Mouse (Mus musculus) induced T-regulatory cell, adult 2 months (primary cell): Measurements from ENCODE around the gene Dlx6.
A peak's percentile ranks its signal among the peaks of the same experiment; 100 is the strongest.

Experiments used
- DNase-seq: peaks from one replicate; pipeline ENCODE4 v3.0.0-alpha.2; 2012; ENCODE audit warnings: low read depth

Dlx6 gene

DNA sequence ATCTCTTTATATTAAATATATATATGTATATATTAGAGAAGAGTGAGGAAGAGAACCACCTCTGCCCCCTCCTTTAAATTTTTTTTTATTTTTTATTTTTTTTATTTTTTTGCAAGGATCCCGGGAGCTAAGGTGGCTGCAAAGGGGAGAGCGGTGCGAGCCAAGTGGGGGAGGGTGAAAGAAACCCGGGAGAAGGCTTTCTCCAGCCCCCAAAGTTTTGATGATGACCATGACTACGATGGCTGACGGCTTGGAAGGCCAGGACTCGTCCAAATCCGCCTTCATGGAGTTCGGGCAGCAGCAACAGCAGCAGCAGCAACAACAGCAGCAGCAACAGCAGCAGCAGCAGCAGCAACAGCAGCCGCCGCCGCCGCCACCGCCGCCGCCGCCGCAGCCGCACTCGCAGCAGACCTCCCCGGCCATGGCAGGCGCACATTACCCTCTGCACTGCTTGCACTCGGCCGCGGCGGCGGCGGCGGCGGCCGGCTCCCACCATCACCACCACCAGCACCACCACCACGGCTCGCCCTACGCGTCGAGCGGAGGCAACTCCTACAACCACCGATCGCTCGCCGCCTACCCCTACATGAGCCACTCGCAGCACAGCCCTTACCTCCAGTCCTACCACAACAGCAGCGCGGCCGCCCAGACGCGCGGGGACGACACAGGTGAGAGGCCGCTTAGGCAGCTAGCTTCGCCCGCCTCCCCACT, at the start of gene Dlx6:
Gene Dlx6 (plus strand): TSS at position 175 of the 711 bp plus-strand sequence.
- no peak for DNase-seq

DNA sequence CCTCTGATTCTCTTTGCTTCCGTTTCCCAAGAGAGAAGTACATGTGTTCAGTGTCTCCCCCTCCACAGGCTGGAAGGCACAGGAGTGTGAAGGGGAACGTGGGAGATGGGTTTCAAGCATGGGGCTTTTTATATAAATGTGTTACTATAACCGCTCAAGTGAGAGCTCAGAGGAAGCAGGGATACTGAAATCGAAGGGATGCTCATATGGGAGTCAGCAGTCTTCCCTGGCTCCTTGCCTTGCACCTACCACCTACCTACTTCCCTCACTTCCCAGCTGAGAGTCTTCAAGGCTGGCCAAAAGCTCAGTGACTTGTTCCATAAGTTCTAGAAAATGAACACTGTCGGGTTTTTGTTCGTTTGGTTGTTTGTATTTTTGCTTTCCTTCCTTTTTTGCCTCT, 46.3 kb upstream of the Dlx6 start:
- no peak for DNase-seq

DNA sequence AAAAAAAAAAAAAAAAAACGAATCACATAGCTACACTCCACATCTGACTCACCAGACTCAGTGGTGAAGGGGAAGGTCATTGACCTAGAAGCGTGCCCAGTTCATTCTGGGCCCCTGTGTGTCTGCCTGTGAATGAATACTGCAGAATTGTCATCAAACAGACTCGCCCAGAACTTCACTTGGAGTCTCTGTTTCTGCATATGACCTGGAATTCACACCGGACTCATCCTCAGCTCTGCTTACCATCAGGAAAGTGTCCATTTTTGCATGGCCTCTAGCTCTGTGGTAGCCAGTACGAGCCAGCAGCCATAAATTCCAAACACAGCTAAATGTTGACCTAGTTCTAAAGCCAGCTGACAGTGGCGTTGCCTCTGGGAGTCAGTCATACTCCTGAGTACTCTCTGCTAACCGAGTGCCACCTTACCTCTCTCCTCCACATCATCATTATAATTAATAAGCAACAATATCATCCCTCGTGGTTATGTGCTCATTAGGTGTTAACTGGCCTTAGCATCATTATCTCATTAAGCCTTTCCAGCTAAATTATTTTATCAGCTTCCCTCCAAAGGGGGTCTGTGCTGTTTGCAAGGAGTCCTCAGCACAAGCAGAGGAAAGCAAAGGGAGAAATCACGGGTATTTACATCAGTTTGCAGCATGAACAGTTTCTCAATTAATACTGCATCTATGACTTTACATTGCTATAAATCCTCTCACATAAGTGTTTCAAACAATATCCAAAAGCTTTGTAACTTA, 44.9 kb upstream of the Dlx6 start:
- no peak for DNase-seq

DNA sequence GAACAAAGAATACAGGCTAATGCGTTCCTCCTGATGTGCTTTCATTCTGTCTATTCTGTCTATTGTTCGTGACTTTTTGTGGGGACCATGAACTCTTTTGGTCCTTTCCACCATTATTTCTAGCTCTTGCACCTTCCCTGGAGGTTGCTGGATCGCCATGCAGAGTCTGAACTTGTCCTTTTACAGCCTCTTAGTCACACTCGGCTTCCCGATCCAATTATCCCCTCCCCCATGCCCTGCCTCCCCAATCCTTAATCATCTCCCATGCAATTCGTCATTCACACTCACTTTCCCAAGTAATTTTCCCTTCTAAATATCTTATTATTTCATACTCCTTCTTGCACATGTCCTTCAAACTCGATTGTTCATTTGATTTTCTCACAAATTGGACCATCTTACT, 44.0 kb upstream of the Dlx6 start:
- no peak for DNase-seq

DNA sequence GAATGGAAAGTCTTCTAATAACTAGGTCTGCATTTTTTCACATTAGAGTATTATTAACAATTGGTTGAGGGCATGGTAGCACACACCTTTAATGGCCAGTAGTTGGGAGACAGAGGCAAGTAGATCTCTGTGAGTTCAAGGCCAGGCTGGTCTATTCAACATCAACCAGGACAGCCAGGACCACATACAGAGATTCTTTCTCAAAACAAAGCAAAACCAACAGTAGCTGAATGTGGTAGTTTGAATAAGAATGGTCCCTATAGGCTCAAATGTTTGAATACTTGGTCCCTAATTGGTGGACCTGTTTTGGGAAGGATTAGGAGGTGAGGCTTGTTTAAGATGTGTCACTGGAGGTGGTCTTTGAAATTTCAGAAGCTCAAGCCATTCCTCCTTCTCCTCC, 37.8 kb upstream of the Dlx6 start:
- DNase-seq: no peak

DNA sequence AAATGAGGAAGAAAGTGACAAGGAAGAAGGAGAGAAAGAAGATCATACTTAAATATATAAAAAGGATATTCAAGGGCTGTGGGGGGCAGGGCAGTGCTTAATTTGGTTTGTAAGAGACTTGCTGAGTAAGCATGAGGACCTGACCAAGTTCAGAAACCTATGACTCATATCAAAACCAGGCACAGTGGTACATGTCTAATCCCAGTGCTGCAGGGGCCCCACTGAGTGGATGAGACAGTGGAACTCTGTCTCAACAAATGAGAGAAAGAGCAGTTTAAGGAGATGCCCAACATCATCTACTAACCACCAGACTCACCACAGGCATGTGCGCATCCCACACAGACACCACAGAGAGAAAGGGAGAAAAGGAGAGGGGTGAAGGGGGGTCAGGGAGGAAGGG, 36.3 kb upstream of the Dlx6 start:
- DNase-seq: peak; percentile 0

DNA sequence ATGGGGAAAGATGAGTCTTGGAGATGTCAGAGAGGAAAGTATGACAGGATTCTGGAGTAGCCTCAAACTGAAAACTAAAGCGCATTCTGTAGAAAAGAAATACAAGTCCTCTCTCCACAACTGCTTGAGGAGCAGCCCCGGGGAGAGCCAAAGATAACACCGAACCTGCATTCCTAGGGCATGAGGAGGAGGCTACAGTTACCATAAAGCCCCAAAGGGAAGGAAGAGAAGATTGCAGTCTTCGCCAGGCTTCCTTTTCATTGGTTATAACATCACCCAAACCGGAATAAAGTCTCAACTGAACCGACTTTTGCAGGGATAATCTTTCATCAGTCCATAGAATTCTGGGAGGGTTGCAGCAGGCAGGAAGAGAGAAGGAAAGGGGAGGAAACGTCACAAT, 32.7 kb upstream of the Dlx6 start:
- DNase-seq: no peak

DNA sequence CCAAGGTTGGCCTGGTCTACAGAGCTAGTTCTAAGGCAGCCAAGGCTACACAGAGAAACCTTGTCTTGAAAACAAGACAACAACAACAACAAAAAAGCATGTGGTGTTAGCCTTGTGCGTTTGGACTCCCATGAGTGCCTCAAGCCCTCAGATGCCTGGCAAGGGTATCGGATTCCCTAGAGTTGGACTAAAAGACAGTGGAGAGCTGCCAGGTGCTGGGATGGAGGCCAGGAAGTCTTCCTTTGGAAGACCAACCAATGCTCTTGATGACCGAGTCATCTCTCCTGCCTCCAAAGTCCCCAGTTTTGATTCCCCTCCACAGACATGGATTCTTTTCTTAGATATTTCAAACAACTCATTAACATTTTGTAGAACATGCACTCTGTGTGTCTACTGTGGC, 29.8 kb upstream of the Dlx6 start:
- DNase-seq: no peak

DNA sequence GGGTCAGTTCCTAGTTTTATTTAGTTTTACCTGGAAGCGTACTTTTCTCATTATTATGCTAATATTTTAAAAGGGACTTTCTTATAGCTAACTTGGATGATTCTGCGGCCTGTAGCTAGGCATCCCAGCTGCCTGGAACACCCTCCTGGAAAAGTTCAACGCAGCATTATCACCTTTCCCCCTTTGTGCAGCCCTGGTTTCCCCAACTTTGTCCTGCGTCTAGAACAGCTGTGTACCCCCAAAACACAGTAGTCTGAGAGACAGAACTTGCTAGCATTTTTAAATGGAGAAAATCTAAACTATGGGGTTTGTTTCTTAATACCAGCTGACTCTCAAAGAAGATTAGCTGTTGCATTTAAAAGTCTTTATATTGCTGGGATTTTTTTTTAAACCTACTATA, 14.6 kb upstream of the Dlx6 start:
- no peak for DNase-seq

DNA sequence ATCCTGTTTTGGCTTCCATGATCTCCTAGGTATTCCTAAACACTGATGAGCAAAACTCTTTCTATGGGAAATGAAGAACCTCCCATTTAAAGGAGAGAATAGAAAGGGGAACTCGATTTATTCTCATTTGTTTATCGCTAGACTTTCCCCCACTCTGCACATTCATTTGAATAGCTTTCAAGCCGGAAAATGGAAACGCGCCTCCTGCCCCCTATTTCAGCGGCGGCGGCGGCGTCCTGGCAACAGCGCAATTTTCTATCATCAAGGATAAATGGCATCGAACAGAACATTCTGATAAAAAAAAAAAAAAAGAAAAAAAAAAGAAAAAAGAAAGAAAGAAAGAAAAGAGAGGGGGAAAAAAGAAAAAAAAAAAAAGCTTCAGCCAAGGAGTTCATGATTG, 13.4 kb upstream of the Dlx6 start:
- DNase-seq: no peak

DNA sequence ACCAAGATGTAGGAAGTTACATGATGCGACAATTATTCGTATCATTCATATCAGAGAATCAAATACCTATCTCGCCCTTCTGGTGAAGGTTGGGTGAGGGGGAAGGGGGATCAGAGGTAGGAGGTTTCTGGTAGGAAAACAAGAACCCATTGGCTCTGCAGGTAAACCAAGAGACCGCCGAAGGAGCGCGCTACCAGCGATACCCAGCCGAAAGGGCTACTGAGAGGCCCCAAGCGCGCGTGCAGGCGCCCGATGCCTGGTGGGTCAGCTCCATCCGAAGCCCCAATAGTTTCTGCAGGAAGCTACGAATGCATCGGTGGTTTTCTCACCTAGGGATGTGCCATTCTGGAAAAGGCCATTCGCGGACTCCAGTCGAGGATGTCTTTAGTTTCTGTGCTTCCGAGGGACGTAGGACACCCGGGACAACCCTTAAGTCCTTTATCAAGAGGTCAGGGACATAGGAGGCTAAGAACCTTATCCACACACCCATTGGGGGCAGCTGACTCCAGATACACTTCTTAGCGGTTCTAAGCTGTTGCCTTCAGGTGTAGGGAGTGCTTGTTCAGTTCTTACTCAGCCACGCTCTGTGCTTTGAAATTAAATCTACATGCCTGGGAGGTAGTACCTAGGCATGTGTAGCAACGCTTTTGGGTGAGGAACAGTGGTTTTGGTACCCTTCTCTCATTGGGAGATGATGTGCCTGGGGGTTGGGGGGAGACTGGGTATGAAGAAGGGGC, 12.6 kb upstream of the Dlx6 start:
- no peak for DNase-seq

DNA sequence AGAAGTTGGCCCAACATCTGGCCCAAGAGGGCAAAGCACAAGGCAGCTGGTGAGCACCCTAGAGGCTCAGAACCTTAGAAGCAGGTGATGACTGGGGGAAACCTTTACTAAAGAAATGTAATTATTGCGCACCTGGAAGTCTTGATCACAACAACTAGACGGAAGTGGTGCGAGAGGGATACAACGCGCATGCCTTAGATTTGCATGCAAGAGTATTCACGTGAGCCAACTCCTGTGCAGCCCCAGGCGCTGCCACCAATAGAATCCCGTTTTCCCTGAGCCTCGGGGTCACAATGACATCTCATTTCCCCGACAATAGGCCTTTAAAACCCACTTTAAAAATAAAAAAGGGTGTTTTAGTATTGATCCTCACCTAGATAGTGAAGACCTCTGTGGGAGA, 12.0 kb upstream of the Dlx6 start:
- no peak for DNase-seq

DNA sequence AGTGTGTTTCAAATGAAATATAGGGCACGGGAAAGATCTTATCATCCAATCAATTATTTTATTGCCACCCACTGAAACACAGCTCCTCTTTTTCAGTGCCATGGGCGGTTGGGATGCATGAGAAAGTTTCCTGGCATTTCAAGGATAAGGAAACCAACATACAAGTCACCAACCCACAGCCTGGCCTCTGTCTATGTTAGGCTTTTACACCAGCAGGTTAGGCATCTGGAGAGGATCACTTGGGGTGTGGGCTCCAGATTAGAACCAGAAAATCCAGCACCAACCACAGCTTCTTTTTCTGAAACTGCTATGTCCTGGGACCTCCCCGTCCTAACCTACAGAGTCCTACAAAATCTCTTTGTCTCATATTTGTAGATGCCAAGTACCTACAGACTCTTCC, 10.2 kb upstream of the Dlx6 start:
- DNase-seq: no peak

DNA sequence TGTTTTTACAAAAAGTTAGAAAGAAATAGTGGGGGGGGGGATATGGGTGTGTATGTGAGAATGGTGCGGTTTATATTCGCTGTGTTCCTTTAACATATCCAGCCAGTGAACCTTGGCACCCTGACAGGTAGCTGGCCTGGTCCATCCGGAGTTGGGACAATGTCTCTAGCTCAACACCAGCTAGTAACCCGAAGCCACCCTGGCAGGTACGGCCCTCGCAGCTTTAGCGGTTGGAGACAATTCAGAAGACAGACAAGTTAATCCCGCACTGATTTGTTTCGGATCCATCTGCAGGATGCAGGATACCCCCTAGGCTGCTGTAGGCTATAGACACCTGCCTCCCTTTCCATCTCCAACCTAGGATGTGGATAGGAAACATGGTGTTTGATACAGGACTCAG, 9.0 kb upstream of the Dlx6 start:
- no peak for DNase-seq

DNA sequence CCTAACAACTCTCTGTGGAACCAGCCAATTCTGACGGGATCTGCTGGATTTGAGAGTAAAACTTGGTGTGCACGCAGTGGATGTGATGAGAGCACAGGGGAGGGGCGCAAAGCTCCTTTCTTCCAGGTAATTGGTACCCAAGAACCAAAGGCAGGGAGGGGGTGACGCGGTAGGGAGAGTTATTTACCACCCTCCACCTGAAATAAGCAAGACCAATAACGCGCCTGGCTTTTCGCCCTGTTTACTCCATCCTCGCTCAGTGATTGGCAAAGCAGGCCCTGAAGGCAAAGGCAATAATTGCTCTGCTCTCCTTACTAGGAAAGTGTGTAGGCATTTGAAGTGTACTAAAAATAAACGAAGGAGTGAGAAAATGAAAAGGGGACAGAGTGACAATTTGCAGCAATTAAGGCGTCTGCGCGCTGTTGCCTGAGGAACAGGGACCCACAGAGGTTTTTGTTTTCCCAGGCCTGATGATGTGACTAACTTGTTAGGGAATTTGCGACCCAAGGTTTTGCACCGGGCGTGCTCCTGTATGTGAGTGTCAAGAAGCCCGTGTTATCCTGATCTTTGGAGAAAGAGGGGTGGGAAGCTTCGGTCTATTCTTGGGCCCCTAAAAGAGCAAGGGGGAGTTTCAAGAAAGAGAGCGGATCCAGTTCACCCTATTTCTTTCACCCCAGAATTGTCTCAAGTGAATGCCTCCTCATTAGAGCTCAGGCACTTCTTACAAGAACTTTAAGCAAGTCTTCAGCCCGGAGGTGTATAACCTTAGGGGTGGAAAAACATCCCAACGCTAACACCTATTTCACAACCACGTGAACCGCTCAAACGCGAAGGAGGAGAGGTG, 8.0 kb upstream of the Dlx6 start:
- no peak for DNase-seq

DNA sequence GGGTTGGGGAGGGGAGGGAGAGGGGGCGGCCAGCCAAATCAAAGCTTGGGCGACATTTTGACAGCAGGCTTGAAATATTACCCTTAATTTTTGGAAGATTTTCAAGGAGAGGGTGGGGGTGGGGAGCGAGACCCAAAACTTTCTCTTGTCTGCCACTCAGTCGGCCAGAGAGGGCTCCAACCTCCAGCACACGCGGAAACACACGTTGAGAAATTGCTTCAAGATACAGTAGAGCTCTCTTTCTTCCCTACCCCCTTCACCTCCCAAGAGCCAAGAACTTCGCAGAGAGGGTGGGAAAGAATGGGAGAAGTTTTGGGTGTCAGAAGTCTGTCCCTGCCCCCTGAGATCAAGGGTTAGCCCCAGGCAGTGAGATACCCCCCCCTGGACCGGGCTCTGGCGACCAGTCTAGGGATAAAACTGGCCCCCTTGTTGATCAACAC, 7.4 kb upstream of the Dlx6 start:
- DNase-seq: no peak

DNA sequence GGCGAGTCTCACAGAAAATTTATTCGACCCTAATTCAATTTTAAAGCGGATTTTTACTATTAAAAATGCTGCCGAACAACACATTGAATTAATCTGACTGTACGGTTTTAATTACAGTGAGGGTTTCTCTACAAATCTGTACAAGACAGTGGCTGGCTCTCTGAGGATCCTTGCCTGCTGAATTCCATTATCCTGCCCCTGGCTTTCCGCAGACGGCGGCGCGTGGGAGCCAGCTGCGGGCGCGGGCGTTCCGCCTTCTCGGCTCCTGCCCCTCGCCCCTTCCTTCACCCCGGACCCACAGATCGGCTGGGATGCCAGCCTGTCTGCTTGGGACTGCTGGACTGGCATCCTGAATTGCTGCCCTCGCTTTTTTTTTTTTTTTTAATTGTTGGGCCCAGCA, 6.8 kb upstream of the Dlx6 start:
- no peak for DNase-seq

DNA sequence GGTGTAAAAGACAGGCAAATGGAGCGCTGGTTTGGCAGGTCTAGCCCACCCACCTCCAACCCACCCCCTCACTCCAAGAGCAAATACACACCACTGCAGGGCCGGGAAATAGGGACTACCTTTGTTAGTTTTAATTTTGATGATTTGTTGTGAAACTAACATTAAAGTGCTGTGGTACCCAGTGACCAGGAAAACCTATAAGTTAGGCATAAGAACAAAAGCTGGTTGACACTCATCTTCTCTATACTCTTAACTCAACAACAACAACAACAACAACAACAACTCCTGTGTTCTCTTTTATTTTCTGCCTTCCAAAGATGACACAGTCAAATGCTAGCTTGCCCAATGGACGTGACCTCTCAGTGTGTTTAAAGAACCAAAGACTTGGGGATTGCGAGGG, 6.3 kb upstream of the Dlx6 start:
- no peak for DNase-seq

DNA sequence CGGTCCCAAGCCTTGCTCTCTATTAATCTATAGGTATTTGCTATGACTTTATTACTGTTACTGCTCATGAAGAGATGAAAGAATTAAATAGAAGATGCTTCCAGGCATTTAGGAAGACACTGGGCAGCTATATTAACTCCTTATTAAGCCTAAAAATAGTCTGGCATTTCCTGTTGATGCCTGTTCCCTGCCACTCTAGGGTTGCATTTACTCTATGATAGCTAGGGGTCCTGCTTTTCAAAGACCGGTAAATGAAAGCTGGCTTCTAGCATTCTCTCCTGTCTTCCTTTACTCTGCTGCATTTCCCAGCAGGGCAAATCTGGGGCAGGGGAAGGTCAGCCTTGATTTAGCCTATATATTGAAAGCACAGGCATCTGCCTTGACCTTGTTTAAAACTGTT, 5.4 kb upstream of the Dlx6 start:
- no peak for DNase-seq

DNA sequence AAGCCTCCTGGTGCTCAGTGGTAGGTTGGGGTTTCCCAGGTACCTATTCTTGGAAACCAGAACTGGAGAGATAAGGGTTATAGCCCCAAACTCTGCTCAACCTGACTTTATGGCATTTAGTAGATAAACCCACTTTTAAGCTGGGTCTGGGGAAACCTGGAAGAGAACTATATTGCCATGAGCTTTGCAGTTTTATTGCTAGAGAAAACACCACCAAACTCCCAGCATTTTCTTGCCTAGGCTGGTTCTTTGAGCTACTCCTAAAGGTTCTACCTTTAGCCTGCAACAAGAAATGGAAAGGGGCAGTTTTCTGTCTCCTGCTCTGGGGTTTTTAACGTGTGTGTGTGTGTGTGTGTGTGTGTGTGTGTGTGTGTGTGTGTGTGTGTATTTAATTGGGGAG, 4.6 kb upstream of the Dlx6 start:
- DNase-seq: no peak

DNA sequence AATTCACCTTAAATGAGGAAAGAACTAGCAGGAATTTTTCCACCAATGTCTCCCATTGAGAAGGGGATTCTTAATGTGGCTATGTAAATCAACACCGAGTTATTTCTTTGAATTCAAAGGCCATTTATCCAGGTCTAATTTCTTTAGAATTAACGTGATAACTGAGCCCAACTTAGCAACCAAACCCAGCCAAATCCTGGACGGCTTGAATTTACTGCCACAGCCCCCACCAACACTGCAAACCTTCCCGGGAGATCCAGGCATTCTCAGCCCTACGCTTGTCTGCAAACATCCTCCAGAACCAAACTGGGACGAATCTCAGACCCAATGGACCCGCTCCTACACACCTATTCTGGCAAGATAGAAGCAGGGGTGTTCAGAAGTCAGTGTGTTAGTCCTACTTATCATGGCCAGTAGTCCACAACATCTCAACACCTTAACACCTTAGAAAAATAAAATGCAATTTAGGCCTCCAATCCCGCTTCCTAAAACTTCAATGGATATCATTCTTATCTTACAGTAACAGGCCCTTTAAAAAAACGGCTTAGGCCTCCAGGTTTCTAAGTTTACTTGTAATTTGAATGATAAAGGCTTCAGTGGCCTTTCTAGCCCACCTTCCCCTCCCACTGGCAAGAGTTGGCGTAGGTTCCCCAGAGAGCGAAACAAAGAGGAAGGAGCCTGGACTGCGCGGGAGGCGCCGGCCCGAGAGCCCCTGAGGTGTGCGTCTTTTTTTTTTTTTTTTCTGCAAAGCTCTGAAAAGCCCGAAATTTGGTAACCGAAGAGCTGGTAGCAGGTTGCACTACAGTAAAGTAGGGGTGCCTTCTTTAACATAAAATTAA, 3.8 kb upstream of the Dlx6 start:
- DNase-seq: no peak
